Mouse (Mus musculus): ENCODE measurements around the gene Svop. TPM values are rescaled to one million over a fixed set of nuclear protein-coding genes. Genes with fewer than 3 reads are reported as not detected.

Svop gene
- total RNA-seq, 2 experiments from 2014 or later: 0.20 TPM; not detected in 1

DNA sequence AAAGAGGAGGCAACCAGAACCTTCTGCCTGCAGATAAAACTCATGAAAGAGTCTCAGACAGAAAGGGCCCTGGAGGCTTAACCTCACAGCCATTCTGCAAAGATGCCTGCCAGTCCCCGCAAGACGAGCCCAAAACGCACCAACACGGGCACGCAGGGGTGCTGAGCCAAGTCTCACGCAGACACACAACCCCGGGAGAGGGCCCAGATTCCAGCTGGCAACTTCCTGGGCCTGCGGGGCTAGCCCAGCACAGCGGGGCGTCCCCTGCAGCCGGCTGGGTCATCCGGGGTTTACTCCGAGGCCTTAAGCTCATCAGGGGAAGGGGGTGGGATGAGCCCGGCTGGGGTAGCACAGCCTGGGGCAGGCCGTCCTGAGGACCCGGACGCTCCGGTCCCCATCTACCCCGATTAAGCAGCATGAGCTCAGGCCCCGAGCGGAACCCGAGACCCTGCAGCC, 98.3 kb downstream of the Svop start:
- peak; percentile 56 for DNase-seq

DNA sequence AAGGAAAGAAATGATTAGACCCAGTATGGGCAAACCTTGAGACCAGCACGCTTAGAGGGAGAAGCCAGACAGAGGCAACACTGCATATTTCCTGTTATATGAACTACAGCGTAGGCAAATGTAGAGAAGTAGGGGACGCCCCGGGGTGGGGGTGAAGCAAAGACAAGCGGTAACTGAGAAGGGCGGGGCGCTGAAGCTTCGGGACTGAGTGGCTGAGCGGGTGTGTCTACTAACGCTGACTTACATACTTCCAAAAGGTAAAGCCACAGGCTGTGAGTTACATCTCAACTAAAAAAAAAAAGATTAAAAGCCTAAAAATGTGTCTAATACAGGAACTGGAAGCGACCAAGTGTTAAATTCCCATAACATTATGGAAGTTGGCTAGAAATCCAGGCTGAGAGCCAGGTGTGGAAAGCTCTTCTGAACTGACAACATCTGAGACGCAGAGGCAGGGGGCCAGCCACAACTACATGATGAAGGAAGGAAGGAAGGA, 99.0 kb downstream of the Svop start:
- peak; percentile 57 for DNase-seq

DNA sequence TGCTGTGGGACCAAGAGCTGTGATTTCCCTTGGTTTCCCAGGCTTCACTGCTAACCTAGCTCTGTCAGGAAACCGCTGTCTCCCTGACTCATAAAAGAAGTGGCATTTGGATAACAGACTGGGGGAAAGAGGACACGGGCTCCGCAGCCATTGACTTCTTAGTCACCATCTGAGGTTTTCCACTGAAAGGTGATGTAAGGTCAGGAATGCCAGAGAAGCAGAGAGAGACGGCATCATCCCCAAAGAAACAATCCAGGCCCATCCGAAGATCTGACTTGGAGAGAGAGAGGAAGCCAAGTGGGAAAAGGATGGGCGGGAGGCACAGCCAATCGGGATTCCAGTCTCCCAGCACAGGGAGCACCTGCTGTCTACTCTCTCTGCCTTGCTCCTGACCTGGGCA, 100.2 kb downstream of the Svop start:
- no peak for DNase-seq

DNA sequence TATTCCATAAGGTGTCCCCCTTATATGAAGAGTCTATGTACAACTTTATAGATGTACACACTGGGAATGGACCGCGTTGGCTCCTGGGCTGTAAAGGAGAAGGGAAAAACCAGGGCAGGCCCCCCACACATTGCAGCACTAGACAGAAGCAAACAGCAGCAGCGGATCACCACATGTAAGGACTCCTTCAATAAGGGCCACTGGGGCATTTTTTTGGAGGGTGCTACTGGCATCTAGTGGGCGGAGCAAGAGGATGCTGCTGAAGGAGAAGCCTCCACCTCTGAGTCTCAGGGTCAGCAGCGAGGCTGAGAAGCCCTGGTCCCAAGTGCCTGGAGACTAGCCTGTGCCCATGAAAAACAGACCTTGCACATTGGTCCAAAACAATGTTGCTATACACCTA, 100.8 kb downstream of the Svop start:
- DNase-seq: no peak

DNA sequence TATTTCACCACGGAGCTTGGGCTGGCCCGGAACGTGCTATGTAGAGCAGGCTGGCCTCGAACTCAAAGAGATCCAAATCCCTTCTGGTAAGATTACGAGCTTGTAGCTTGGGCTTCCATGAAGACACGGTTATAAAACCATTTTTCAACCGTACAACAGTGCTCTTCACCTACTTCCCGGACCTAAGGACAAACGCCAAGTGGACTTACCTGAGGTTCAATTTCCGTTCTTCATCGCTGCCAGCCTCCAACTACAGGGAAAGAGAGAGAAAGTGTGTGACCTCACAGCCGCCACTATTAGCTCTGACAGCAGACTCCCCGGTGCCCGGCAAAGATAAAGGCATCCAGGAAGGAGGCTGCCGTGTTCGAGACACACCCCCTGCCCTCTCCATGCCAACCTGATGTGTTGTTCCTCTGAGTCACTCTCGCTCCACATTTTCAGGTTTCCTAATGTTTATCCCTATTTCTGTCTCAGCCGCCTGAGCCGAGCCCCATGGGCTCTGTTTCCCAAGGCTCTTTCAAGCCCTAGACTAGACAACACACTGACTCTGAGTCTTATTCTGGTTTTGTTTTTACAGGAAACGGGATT, 101.8 kb downstream of the Svop start:
- DNase-seq: no peak

DNA sequence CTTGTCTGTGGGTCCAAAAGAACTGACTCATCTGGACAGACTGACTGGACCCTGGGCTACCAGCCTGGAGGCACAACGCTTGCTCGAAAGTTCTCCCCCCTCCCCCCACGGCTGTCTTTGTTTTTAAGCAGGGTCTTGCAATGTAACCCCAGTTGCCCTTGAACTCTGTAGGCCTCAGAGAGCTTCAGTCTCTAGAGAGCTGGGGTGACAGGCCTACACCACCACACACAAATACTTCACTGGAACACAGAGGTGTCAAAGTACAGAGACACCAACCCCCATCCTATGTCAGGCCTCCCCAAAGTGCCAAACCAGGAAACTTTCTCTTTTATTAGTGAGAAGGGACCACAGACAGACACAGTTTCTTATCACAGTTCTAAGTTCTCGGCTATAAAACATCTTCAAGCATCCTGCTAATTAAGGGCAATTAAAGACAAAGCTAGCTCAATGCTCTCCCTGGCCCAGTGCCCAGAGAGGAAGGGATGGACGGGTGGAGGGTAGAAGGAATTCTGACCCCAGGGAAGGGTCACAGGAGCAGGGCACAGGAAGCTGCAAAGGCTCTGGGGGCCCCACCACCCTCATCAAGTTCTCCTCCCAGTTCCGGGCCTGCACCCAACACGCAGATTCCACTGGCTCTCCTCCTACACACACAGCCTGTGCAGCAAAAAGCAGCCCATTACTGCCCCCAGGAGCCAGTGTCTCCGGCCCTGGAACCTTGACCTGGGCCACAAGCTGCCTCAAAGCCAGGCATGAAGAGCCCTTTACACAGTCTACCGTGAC, 105.0 kb downstream of the Svop start:
- peak; percentile 72 for DNase-seq

DNA sequence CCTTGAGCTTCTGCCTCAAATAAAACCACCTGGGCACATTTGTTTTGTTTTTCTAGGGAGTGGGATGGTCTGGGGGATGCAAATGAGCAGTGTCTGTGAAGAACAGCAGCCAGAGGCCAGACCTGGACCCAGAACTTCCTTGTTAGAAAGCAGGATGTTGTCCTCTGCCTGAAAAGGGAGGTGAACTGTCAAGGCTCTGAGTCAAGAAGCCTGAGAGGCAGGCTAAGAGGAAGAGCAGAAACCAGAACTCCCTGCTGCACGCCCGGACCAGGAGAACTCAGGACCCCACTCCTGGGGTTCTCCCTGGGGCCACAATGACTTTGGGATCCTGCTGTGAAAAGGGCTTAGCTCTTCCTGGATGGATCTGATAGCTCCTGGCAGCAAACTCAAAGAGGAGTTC, 105.6 kb downstream of the Svop start:
- DNase-seq: no peak

DNA sequence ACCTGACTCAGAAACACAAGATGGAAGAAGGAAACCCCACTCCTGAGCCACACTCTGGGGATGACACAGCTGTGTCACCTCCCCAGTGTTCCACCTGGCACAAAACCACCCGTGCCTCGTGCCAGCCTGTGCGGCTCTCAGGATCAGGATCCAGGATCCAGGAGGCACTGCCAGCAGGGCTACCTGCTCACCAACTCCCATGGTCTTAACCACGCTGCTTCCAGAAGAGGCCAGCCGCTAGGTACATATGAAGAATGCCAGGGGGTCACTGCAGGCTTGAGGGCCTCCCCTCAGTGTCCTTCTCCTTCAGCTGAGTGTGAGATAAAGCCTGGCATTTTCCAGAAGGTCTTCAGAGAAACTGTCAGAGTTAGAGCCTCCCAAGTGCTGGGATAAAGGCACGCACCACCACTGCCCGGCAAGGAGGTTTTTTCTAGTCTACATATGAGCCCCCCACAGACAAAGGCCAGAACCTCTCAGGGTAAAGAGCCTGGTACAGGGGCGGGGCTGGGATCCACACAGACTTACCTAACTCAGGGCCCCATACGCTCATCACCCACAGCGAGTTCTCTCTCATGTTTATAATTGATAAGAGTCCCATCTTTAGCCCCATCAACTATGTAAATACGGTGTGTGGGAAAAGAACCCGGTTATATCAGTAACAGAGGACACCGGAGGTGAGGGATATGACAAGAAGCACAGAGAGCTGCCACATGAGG, 107.2 kb downstream of the Svop start:
- no peak for DNase-seq

DNA sequence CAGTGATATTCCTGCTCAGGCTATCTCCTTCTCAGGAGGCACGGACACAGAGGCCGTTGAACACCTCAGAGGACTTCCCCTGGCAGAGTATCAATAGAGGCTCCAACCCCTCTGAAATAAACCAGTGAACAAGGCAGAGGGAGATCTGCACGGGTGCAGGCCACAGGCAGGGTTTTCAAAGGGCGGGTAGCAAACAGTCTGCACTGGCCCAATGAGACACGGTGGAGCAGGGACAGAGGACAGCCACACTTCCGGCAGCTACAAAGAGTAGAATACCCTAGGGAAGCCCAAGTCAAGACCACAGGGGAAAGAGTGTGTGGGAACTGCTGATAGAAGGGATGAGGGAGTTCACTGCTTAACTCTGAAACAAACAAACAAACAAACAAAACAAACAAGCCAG, 107.8 kb downstream of the Svop start:
- DNase-seq: no peak

DNA sequence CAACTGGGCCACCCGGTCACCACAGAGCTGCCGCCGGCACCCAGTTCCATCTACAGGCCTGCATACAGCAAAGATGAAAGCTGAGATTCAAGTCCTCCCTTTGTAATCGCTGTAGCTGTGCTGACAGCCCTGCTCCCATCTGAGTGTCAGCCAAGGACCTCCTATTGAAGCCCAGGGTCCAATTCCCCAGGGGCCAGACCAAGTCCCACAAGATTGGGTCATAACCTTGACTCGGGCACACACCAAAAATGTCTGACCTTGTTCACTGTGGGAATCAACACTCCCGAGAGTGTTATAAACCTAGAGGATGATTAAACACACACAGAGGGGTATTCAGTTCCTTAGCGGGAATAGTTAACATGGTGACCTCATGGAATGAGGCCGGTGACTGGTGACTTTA, 109.5 kb downstream of the Svop start:
- DNase-seq: no peak

DNA sequence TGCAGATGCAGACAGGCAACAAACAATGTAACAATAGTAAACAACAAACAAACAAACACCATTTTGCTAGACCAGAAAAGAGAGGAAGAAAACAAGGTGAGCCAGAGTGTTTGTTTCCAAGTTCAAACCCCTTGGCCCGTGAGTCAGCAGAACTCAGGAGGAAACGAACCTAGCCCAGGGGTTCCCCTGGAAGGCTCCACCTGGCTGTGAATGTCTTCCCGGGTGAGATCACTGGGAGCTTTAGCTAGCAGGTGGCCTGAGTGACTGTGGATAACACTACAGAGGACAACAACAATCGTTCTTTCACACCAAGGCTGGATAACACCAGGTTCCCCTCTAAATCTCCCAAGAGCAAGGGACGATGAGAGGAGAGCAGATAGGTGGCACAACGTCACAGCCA, 110.2 kb downstream of the Svop start:
- DNase-seq: no peak

DNA sequence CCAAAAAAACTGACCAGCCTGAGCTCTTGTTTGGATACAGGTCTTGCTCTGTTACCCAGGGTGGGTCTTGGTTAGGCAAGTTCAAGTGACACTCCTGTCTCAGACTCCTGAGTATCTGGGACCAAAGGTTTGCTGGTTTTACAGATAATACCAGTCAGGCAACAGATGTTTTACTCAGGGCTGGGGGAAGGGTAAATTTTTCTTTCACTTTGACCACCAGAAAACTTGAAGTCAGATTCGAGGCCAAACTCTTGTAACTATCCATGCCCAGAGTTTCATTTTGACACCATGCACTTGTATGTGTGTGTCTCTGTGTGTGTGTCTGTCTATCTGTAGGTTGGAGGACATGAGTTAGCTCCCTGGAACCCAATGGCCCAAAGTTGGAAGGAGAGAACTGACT, 110.9 kb downstream of the Svop start:
- no peak for DNase-seq

DNA sequence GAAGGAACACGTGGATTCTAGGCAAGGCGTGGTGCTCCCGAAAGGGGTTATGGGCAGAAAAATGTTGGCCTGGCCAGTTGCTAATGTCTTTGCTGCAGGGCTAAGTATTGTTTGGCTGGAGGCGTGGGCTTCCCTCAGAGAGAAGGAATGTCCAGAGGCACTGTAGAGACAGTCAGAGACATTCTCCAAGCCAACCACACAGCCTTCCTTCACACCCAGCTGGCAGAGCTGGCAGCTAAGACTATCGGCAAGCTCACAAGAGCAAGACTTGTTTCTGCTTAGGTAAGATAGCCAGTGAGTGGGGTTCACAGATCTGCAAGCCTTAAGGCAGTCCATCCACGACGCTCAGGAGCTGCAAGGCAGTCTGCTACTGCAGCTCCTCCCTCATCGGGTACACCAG, 114.1 kb downstream of the Svop start:
- no peak for DNase-seq

Other genes with a start within 250 kb of the Svop start
- gene Coro1c, start 182.8 kb downstream of the Svop start, total RNA-seq (2021): 100 to 1,000 TPM in 1 of 2 experiments, 10 to 100 TPM in 1; 92.4 to 108 TPM
- 10 to 100 TPM; 24.0 to 25.0 TPM for gene Ssh1, start 97.7 kb downstream of the Svop start, total RNA-seq (2021)
- gene Dao, start 87.9 kb downstream of the Svop start, total RNA-seq (2021): not detected
- gene Usp30, start 26.1 kb downstream of the Svop start, total RNA-seq (2021): 10 to 100 TPM; 15.9 to 17.8 TPM
- 1 to 10 TPM; 4.8 to 6.4 TPM for gene Alkbh2, start 36.6 kb upstream of the Svop start, total RNA-seq (2021)
- 10 to 100 TPM; 34.0 to 40.7 TPM for gene Ung, start 38.8 kb upstream of the Svop start, total RNA-seq (2021)
- 100 to 1,000 TPM; 101 to 102 TPM for gene Acacb, start 55.0 kb upstream of the Svop start, total RNA-seq (2021)
- gene Foxn4, start 182.2 kb upstream of the Svop start, total RNA-seq (2021): not detected
- gene Myo1h, start 197.6 kb upstream of the Svop start, total RNA-seq (2021): under 1 TPM; 0.17 to 0.20 TPM